Mouse (Mus musculus): Measurements from ENCODE around the gene Prr14. TPM values are rescaled to one million over a fixed set of nuclear protein-coding genes. Genes with fewer than 3 reads are reported as not detected.
"Not testable (repeated sequence)": the region's sequence is repeated elsewhere in the genome, so short reads cannot be mapped to it uniquely, and the experiment has no call there.

Gene Prr14
- total RNA-seq, 2 experiments from 2014 or later = 31.6 to 34.8 TPM

DNA sequence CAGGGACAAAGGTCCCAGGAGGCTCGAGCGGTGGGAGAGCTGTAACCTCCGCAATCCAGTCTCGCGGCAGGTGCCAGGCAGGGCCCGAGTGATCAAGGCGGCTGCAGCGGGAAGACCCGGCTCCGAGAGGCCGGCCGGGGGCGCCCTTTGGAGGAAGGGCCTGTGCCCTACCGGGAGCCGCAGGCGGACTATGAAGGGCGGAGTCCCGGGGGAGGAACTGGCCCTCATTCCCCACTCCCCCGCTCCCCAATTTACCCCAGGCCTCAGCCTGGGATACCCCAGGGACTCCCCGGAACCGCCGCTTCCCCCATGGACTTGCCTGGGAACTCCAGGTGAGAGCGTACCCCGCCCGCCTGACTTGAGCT is 12.2 kb downstream of the Prr14 start:
- no peak for DNase-seq (ENCODE audit: low spot score in 2 of 2)

DNA sequence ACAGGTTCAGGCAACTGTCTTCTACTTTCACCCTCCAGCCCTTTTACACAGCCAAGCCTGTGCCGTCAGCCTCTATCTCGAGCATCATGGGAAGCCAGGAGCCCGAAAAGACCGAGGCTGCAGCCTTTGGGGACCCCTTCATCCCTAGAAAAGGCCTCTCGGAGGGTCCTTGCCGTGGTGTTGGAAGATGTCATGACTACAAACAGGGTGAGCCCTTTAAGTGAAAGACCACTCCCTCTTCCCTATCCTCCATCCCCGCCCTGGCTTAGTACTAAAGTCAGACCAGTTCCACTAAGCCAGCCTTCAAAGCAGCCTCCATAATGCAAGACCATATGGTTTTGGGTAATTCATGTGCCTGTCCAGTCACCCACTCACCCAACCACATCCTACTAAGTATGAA is 12.6 kb downstream of the Prr14 start:
- DNase-seq (ENCODE audit: low spot score in 2 of 2) = no peak

DNA sequence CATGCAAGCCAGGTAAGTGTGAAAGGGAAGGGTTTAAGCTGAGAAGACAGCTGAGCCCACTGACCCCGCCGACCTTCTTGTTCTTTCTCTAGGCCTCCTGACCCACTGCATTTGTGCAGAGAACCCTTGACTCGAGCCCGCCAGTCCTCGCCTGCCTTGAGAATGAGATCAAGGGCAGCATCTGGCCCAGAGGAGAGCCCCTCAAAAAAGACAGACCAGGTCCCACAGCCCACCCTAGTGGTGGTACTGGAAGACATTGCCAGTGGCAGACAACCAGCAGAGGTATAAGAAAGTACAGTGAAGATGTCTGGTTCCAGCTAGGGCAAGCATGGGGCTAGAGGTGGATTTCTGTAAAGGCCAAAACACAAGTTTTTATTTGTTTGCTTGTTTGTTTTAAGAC is 14.3 kb downstream of the Prr14 start:
- DNase-seq (ENCODE audit: low spot score in 2 of 2) = no peak

DNA sequence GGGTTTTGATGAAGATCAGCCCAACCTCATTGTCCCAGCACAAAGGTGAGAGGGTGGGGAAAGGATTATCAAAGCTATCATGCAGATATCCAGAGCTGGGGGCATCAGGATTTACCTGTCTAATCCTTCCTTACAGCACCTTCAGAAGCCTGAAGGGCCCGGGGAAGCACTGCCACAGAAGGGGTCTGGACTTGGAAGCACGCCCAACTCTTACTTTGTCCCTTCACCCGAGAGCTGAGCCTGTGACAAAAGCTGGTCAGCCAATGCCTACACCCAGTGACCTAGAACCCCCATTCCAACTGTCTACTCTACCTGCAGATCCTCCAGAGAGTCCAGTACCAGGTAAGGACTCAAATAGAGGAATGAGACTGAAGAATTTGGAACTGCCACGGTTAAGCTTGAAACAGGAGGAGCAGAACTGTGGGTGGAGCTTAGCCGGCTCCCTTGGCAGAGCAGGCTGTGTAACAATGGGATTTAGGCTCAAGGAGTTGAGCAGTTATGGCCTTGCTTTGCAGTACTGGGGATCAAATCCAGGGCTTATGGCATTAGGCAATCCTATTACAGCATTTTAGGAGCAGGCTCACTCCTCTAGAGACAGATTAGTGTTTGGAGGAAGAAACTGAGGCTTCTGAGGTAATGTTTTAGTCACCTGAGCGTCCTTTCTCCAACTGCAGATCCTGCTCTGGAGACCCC is 15.1 kb downstream of the Prr14 start:
- DNase-seq (ENCODE audit: low spot score in 2 of 2) = no peak

DNA sequence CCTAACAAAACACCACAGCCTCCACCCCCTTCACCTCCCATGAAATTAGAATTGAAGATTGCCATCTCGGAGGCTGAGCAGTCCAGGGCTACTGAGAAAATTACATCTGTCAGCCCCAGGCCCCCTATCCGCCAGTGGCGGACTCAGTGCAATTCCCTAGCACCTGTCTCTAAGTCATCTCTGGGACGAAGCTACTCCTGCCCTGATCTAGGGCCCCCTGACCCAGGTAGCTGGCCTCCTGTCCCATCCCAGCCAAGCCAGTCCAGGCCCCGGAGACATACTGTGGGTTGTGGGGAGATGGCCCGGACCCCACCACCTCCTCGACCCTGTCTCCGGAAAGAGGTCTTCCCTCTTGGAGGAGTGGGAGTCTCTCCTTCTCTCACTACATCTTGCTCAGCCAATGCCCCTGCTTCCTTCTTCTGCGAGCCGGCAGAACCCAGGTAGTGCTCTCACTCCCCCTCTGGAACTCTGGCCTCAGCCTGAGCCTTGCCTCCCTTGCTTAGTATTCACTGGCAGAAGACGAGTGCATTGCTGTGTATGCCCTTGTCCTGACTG is 15.9 kb downstream of the Prr14 start:
- DNase-seq (ENCODE audit: low spot score in 2 of 2) = no peak

DNA sequence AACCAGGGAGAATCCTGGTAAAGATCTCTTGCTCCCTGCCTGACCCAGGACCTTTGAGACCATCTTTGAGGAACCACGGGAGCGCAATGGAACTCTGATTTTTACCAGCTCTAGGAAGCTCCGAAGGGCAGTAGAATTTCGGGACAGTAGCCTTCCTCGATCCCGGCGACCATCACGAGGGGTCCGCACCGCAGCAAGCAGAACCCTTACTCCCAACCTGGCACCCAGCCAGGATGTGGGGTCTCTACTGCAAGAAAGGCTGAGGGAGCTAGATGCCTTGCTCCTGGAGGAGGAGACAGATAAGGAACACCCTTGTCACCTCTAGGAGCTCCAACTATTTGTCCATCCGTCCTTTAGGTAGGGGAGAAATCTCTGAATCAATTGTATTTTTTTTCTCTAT is 16.9 kb downstream of the Prr14 start:
- DNase-seq (ENCODE audit: low spot score in 2 of 2) = no peak

DNA sequence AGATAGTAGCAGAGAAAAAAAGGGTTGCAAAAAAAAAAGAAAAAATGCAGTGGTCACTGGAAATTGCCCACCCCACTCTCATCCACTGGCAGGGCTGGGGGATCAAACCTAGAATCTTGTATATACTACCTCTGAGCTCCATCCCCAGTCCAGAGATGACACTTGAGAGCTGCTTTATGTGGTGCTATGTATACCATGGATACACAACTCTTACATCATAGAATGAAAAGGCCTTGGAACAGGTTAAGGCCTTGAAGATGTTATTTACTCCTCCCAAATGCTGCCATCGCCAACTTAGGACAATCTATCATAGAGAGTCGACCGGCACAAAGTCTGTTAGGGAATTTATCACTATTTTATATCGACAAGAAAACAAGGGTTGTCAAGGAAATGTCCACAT is 17.4 kb downstream of the Prr14 start:
- DNase-seq (ENCODE audit: low spot score in 2 of 2) = no peak

DNA sequence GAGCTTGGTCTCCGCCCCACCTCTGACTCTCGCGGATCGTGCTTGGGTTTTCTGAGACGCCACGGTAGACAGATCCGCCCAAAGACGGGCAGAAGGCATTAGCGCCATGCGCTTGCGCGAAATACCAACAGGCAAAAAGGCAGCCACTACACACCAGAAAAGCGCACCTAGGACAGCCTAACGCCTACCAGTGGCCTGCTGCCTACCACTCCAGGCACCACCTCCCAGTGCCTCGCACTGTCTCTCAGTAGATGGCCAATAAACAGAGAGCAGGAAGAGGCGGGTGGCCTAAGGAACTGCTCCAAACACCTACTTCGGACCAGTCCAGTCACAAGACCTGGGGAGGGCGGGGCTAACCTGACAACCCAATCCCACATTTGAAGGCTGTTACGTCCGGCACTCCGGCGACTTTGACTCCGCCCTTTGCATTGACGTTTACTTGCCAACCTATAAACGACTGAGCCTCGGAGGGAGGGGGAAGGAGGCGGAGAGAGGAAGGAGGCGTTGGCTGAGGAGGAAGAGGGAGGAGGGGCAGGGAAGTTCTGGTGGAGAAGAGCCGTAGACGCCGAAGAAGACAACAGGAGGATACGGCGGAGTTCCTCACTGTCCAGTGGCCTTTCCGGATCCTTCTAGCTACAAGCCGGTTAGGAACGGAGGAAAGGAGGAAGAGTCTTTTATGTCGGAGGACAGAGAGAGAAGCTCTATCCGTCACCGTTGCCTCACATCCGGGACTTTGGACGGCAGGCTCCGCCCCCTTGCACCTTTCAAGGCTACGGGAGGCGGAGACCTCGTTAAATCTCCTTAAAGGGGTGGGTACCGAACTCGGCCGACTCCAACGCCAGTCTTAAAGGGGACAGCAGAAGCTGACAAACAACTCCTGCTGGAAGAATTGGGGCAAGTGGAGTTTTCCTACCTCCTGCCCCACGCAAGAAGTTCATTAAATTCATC is 18.6 kb downstream of the Prr14 start:
- peak; percentile 99 to 100 for DNase-seq (ENCODE audit: low spot score in 2 of 2)

DNA sequence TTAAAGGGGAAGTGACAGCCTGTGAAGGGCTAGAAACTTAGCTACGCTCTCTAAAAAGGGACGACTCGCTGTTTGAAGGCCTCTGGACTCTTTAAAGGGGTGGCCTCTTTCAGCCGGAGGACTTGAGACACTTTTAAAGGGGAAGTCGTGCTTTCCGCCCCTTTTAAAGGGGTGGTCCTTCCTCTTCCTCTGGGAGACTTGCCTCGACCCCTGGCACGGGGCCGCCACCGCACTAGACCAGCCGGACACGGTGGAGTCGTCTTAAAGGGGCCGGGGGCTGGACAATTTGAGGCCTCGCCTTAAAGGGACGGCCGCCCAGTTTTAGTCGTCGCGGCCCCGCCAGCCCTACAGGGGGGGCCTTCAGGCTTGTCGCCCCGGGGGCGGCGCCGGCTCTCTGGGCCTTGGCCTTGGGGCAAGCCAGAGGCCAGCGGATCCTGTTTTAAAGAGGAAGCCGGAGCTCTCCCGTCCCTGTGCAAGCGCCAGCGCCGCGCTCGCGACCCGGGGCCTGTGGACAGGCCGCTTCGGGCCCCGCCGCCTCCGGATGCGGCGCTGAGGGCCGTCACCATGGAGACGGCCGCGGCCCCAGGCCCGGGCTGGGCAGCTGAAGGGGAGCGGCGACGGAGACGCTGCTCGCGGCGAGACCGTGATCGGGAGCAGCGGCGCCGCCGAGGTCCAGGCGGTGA is 19.4 kb downstream of the Prr14 start, which contains the start of gene Fbrs:
Gene Fbrs, plus strand, starts transcription at position 565 of the 683 bp plus-strand sequence.
- DNase-seq (ENCODE audit: low spot score in 2 of 2) = peak; percentile 93 to 95

DNA sequence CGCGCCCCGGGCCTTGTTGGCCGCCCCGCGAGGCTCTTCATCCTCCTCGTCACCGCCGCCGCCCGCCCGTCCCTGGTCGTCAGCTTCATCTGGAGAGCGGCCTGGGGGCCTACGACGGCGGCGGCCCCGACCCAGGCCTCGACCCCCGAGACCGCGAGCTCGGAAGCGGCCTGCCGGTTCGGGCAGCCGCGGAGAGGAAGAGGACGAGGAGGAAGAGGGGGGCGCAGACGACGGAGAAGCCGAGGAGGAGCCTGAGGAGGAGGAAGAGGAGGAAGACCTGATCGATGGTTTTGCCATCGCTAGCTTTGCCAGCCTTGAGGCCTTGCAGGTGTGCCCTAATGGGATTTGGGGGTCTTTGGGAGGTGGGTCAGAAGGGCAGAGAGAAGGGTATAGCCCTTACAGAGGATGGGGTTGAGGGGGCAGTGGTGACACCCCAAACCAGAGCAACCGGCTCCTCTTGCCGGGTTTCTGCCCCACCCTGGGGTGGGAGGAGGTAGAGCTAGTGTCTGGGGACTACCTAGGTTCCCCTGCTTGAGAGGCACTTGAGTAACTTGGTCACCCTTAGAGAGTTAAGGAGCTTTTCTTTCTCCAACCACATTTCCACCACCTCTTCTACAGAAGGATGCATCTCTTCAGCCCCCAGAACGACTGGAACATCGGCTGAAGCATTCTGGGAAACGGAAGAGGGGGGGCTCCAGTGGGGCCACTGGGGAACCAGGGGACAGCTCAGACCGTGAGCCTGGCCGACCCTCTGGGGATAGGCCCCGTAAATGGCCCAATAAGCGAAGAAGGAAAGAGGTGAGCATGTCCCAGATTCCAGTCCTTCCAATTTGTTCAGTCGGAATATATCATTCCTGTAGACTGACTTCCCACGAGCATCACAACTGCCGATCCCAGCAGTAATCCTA is 20.2 kb downstream of the Prr14 start:
- DNase-seq (ENCODE audit: low spot score in 2 of 2) = peak; percentile 26 to 52

DNA sequence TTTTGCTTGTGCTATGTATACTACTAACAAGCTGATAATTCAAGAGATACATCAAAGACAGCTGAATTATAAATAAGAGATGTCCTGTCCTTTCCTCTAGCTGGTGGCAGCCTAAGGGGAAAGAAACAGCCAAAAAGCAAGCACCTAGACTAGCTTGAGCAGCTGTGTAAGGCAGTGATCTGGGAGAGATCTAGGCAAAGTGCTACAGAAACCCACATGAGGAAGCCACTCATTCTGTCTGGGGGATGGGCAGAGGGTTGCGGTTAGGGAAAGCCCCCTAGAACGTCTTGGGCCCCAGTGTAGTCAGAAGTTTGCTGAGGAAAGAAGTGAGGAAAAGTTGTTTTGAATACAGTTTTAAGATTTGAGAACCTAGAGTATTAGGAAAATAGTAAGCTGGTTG is 20.9 kb downstream of the Prr14 start:
- DNase-seq (ENCODE audit: low spot score in 2 of 2) = no peak

DNA sequence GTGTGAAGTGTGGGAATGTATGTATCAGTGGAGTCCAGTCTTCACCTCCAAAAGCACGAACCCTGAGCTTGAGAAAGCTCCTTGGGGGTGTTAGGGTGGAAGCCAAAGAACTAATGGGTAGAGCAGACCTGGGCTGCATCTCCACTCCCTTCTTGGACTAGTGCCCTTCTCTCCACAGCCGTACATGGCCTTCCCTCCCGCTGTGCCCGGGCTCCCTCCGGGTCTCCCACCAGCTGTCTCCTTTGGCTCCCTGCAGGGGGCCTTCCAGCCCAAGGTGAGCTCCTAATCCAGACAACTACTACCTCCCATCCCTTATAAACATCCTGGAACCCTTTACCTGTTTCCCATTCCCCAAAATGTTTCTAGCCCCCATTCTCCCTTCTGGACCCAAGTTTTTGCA is 26.0 kb downstream of the Prr14 start:
- no peak for DNase-seq (ENCODE audit: low spot score in 2 of 2)

DNA sequence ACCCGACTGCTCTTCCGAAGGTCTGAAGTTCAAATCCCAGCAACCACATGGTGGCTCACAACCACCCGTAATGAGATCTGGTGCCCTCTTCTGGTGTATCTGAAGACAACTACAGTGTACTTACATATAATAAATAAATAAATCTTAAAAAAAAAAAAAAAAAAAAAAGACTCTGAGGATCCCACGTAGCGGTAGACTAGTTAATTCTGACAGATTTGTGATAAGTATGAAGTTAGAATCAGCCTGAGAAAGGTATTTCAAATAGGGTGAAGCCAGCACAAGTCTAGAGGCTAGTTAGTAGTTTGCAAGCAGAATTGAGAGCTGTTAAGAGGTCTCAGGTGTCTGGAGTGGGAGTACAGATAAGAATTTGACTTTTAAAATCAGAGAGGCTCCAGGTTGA is 29.0 kb downstream of the Prr14 start:
- DNase-seq (ENCODE audit: low spot score in 2 of 2) = not testable (repeated sequence)

DNA sequence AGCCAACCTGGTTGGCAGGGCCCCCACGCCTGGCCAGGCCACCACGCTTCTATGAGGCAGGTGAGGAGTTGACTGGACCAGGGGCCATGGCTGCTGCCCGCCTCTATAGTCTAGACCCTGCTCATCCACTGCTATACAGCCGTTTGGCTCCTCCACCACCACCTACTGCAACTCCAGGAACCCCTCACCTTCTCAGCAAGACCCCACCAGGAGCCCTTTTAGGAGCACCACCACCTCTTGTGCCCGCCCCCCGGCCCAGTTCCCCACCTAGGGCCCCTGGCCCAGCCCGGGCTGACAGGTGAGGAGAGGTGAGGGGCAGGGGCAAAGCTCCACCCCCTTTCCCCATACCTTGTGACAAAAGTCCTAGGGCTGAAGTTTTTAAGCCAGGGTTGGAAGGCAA is 30.6 kb downstream of the Prr14 start:
- no peak for DNase-seq (ENCODE audit: low spot score in 2 of 2)

DNA sequence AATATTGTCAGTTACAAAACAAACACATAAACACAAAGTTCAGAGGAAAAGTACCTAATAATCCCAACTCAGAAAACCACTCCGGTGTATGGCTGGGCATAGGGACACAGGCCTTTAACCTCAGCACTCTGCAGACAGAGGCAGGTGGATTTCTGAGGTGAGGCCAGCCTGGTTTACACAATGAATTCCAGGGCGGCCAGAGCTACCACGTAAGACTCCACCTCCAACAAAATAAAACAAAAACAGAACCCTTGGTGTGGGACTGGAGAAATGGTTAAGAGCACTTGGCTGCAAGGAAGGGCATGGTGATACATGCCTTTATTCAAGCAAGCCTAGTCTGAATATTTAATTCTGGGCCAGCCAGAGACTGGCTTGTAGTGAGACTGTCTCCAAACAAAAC is 32.4 kb downstream of the Prr14 start:
- no peak for DNase-seq (ENCODE audit: low spot score in 2 of 2)

DNA sequence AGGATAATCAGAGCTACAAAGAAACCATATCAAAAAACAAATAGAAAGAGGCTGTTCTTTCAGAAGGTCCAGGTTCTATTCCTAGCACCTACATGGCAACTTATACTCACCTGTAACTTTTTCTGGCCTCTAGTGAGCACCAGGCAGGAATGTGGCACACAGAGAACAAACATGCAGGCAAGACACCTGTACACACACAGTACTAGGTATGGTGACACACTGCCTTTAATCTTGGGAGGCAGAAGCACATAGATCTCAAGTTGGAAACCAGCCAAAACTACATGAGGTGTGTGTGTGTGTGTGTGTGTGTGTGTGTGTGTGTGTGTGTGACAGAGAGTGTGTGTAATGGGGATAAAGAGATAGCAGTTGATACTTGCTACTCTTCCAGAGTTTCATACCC is 35.2 kb downstream of the Prr14 start:
- no peak for DNase-seq (ENCODE audit: low spot score in 2 of 2)

DNA sequence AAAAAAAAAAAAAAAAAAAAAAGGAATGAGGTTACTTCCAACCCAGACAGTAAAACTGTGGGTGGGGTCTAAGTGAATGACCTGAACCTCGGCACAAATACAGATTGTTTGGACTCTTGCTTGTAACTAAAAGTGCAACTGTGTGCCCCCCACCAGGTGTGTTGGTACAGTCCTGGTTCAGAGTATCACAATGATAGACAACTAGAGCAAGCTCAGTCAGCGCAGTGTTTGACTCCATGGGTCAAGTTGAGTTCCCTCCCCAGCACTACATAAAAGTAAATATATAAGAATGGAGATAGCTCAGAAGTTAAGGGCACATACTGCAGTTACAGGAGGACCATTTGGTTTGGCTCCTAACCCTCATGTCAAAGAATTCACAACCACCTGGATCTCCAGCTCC is 38.0 kb downstream of the Prr14 start:
- no peak for DNase-seq (ENCODE audit: low spot score in 2 of 2)

DNA sequence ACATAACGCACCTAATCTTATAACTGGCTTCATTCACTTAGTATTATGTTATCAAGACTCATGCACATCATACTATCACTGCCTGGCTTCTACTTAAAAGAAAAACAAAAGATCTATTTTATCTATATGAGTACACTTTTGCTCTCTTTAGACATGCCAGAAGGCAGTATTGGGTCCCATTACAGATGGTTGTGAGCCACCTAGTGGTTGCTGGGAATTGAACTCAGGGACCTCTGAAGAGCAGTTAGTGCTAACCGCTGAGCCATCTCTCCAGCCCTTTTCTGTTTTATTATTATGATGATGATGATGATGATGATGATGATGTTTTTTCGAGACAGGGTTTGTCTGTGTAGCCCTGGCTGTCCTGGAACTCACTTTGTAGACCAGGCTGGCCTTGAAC is 39.0 kb downstream of the Prr14 start:
- DNase-seq (ENCODE audit: low spot score in 2 of 2) = peak in 1 of 2 experiments; percentile 48

DNA sequence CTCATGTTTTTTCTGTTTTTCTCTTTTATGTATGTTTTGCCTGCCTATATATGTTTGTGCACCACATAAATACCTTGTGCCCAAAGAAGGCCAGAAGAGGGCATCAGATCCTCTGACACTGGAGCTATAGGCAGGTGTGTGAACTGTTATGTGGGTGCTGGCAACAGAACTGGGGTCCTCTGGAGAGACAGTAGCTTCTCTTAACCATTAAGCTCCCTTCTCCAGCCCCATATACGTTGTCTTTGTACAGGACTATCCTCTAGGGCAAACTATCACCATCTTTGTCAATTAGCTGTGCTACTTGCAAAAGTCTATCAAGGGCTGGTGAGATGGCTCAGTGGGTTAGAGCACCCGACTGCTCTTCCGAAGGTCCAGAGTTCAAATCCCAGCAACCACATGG is 48.9 kb downstream of the Prr14 start:
- DNase-seq (ENCODE audit: low spot score in 2 of 2) = no peak

DNA sequence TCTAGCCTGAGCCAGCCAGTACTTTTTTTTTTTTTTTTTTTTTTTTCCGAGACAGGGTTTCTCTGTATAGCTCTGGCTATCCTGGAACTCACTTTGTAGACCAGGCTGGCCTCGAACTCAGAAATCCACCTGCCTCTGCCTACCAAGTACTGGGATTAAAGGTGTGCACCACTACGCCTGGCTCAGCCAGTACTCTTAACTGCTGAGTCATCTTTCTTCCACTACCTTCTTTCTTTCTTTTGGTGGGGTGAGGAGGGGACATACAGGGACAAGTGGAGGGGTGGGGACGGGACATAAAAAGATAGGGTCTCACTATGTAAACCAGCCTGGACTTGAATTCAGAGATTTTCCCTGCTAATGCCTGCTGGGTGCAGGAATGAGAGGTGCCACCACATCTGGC is 50.4 kb downstream of the Prr14 start:
- not testable (repeated sequence) for DNase-seq (ENCODE audit: low spot score in 2 of 2)

DNA sequence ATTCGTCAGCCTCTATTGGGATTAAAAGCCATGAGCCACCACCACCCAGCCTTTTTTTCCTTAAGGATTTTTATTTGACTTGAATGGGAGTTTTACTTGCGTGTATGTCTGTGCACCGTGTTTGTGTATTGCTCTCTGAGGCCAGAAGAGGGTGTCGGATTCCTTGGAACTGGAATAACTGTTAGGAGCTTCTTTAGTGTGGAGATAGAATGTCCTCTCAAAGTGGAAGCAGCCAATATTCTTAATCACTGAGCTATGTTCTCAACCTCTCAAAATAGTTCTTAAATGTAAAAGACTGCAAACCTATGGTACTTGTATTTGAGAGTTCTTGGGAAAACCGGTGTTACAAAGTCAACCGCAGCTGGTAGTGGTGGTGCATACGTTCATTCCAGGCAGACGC is 51.8 kb downstream of the Prr14 start:
- DNase-seq (ENCODE audit: low spot score in 2 of 2) = no peak
